Mouse (Mus musculus) limb, embryonic 14.5 days (tissue): Measurements from ENCODE around the gene Slfn14. TPM values are rescaled to one million over a fixed set of nuclear protein-coding genes. Genes with fewer than 3 reads are reported as not detected.
A peak's percentile ranks its signal among the peaks of the same experiment; 100 is the strongest.

Experiments used
- ATAC-seq: fragments of 200-750 bp; cut with Nextera tagmentation; 2 replicates; pipeline ENCODE4 v1.8.0; 2017; ENCODE audit warnings: low read depth, moderate number of reproducible peaks, moderate TSS enrichment; ENCODE audit not compliant: low FRiP score
- DNase-seq: peaks from one replicate; pipeline ENCODE4 v3.0.0-alpha.2; 2015; ENCODE audit warnings: low spot score
- H3K27ac ChIP-seq: fragments of 300-500 bp; sonication (generic); replicated peaks from 2 replicates; pipeline ENCODE4 v1.5.1; 2014; ENCODE audit warnings: low read depth, mild to moderate bottlenecking, low read length, moderate library complexity, mixed read lengths
- H3K27me3 ChIP-seq: fragments of 300-500 bp; sonication (generic); 2 replicates; pipeline ENCODE4 v1.6.1; 2014; ENCODE audit warnings: low read length, mixed read lengths; ENCODE audit not compliant: control insufficient read depth, insufficient read depth
- H3K36me3 ChIP-seq: fragments of 300-500 bp; sonication (generic); 2 replicates; pipeline ENCODE4 v1.6.1; 2014; ENCODE audit warnings: mild to moderate bottlenecking, low read length, moderate library complexity, mixed read lengths; ENCODE audit not compliant: control insufficient read depth, insufficient read depth
- H3K4me1 ChIP-seq: fragments of 300-500 bp; sonication (generic); 2 replicates; pipeline ENCODE4 v1.6.1; 2014; ENCODE audit warnings: antibody characterized with exemption, low read length, mixed read lengths; ENCODE audit not compliant: control insufficient read depth, insufficient read depth
- H3K4me2 ChIP-seq: fragments of 300-500 bp; sonication (generic); replicated peaks from 2 replicates; pipeline ENCODE4 v1.6.1; 2014; ENCODE audit warnings: low read depth, mild to moderate bottlenecking, low read length, moderate library complexity; ENCODE audit not compliant: severe bottlenecking
- H3K4me3 ChIP-seq: fragments of 300-500 bp; sonication (generic); replicated peaks from 2 replicates; pipeline ENCODE4 v1.5.1; 2014; ENCODE audit warnings: low read length
- H3K9ac ChIP-seq: fragments of 300-500 bp; sonication (generic); 2 replicates; pipeline ENCODE4 v1.6.1; 2014; ENCODE audit warnings: mild to moderate bottlenecking, low read depth, low read length, moderate library complexity; ENCODE audit not compliant: severe bottlenecking
- H3K9me3 ChIP-seq: fragments of 300-500 bp; sonication (generic); 2 replicates; pipeline ENCODE4 v1.6.1; 2016; ENCODE audit warnings: low read length; ENCODE audit not compliant: control insufficient read depth
- POLR2A ChIP-seq: fragments of 200-500 bp; IDR thresholded peaks from 2 replicates; pipeline ENCODE4 v1.8.0; 2012; ENCODE audit warnings: inconsistent platforms, mild to moderate bottlenecking, moderate library complexity, borderline replicate concordance; ENCODE audit not compliant: insufficient read depth, insufficient read length; ENCODE audit errors: extremely low read depth
- WGBS: fragments of 180-500 bp; shearing (Covaris S2); extraction: QIAGEN DNeasy Blood & Tissue Kit; methylation state at CpG from one replicate; pipeline ENCODE4 v1.1.7; 2014; 5-methylcytosine and 5-hydroxymethylcytosine counted together
- polyA plus RNA-seq, 2 experiments: library from polyadenylated mRNA; depleted of rRNA in 1 of 2; stranded (reverse) in 1 of 2; unstranded in 1 of 2; fragments of >200 nt; fragmentation: Nextera tagmentation in 1 of 2; extraction: Ambion mirVana in 1 of 2; gene quantifications; 2 replicates each; pipeline versions ENCODE4 v1.2.1 to v1.2.3; 2012 to 2014

Slfn14 gene
- polyA plus RNA-seq, 2 experiments = 0.07 to 0.09 TPM

- Histone ChIP-seq H3K4me3 (no peak overlapping the region), H3K4me2 (no peak overlapping the region), H3K9ac (no peak overlapping the region), H3K4me1 (peaks cover 23% of the 10 kb centered on the region), H3K9me3 (no peaks in the 10 kb centered on the region), H3K27me3 (no peaks in the 10 kb centered on the region), H3K36me3 (peaks cover 7% of the 10 kb centered on the region), H3K27ac (no peak overlapping the region)
- ATAC-seq = no peak
- TF ChIP-seq POLR2A = no peak
- 62% methylated on average over 2 of the region's 2 CpGs for WGBS
- DNase-seq = no peak
These were observed 14.9 kb upstream of the Slfn14 start for GRCm38 (mm10) chr11:83301431-83301831.

- no peak overlapping the region for H3K4me3 ChIP-seq
- no peak for TF ChIP-seq POLR2A
- no peak overlapping the region for H3K4me2 ChIP-seq
- no peak for ATAC-seq
- no peaks in the 10 kb centered on the region for H3K9me3 ChIP-seq
- peaks cover 21% of the 10 kb centered on the region for H3K36me3 ChIP-seq
- H3K4me1 ChIP-seq = peaks cover 23% of the 10 kb centered on the region
- H3K9ac ChIP-seq = no peak overlapping the region
- no peak overlapping the region for H3K27ac ChIP-seq
- H3K27me3 ChIP-seq = no peaks in the 10 kb centered on the region
- DNase-seq = no peak
- WGBS = 87% methylated on average over 9 of the region's 9 CpGs
These were observed 13.2 kb upstream of the Slfn14 start for GRCm38 (mm10) chr11:83299724-83300123.

DNA sequence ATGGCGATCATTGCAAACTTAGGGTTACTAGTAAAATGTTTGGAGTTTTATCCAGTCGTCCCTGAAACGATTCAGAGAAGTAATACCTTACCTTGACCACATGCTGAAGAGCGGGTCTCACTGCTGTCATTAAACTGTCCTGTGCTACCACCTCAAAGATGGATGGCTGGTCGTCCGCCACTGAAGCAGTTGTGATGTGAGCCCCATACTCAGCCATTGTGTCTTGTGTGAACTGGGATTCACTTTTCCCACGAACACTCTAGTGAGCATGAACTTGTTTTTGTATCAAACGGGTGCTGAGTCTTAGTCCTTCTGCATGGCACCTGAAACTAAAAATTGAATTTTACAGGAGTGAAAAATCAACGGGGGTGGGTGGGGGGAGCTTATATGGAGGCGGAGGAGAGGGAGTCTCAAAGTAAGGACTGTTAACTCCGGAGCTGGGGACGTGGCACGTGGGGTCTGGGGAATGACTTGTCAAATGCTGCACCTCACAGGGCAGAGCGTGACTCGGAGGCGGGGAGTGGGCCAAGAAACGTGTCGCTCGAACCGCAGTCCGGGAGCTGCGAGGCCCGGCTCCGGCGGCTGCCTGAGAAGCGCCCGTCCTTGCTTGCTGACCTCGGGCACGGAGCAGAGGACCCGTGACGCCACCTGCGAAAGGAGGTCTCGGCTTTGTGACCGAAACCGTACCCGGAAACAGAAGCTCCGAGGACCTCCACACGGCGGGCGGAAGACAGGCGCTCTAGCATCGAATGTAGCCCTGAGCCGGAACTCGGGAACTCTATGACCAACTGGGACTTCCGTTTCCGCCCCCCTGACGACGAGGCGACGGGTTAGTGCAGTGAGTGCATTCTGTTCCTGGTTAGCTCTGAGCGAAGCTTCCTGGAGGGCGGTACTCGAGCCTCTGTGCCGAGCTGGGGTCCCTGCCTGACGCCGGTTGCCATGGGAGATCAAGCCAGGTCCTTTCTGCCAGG lies 12.0 kb upstream of the Slfn14 start, which contains the start of gene Ap2b1:
Gene Ap2b1, plus strand, starts transcription at position 800 of the 971 bp plus-strand sequence.
- Histone ChIP-seq H3K4me2 (peak within 1 kb of the TSS; percentile 84), H3K9ac (peak within 1 kb of the TSS; percentile 77), H3K27ac (peak within 1 kb of the TSS; percentile 89), H3K27me3 (no peaks in the 10 kb centered on the region), H3K36me3 (peaks cover 21% of the 10 kb centered on the region), H3K4me1 (peaks cover 16% of the 10 kb centered on the region), H3K4me3 (peak within 1 kb of the TSS; percentile 79), H3K9me3 (no peaks in the 10 kb centered on the region)
- DNase-seq (peak; percentile 98), ATAC-seq (peak; percentile 91)
- TF ChIP-seq POLR2A = peak; percentile 65; the same call in 1 of the 2 replicates
- 2% methylated on average over 54 of the region's 56 CpGs for WGBS

- TF ChIP-seq POLR2A = no peak
- Histone ChIP-seq H3K4me2 (peak overlapping the region; percentile 84), H3K27me3 (no peaks in the 10 kb centered on the region), H3K27ac (no peak overlapping the region), H3K4me1 (peaks cover 20% of the 10 kb centered on the region), H3K4me3 (peak overlapping the region; percentile 79), H3K9me3 (no peaks in the 10 kb centered on the region), H3K36me3 (peaks cover 21% of the 10 kb centered on the region), H3K9ac (peak overlapping the region; percentile 77; the same call in 1 of the 2 replicates)
- WGBS = 77% methylated on average over 6 of the region's 6 CpGs
- no peak for DNase-seq
- ATAC-seq = no peak
These were observed 11.3 kb upstream of the Slfn14 start for GRCm38 (mm10) chr11:83297816-83298215.

- Histone ChIP-seq H3K9me3 (no peaks in the 10 kb centered on the region), H3K36me3 (peaks cover 21% of the 10 kb centered on the region), H3K27ac (no peak overlapping the region), H3K4me2 (no peak overlapping the region), H3K4me1 (peaks cover 23% of the 10 kb centered on the region), H3K27me3 (no peaks in the 10 kb centered on the region), H3K4me3 (no peak overlapping the region), H3K9ac (no peak overlapping the region)
- DNase-seq = no peak
- TF ChIP-seq POLR2A = no peak
- 94% methylated on average over 2 of the region's 2 CpGs for WGBS
- ATAC-seq = no peak
These were observed 7.6 kb upstream of the Slfn14 start for GRCm38 (mm10) chr11:83294133-83294532.
